Mouse (Mus musculus) heart, adult 2 months (tissue): ENCODE data around the gene Fndc4. TPM values are rescaled to one million over a fixed set of nuclear protein-coding genes. Genes with fewer than 3 reads are reported as not detected.

Source experiments
- DNase-seq, 2 experiments: peaks; one replicate each; pipeline ENCODE4 v3.0.0; 2021
- H3K27ac ChIP-seq: fragments of 200-600 bp; 2 replicates; pipeline ENCODE4 v1.8.1; 2022
- H3K27me3 ChIP-seq: fragments of 200-500 bp; 2 replicates; pipeline ENCODE4 v1.6.1; 2012; ENCODE audit warnings: mild to moderate bottlenecking, low read length, inconsistent platforms, mixed read lengths; ENCODE audit not compliant: control insufficient read depth, insufficient read depth
- H3K36me3 ChIP-seq: fragments of 200-500 bp; 2 replicates; pipeline ENCODE4 v1.6.1; 2012; ENCODE audit warnings: low read length, inconsistent platforms; ENCODE audit not compliant: control insufficient read depth, insufficient read depth
- H3K4me1 ChIP-seq: fragments of 200-500 bp; 2 replicates; pipeline ENCODE4 v1.6.1; 2011; ENCODE audit warnings: low read length; ENCODE audit not compliant: control insufficient read depth, insufficient read depth
- H3K4me3 ChIP-seq: fragments of 200-600 bp; 2 replicates; pipeline ENCODE4 v1.8.1; 2022
- H3K79me2 ChIP-seq: fragments of 200-500 bp; replicated peaks from 2 replicates; pipeline ENCODE4 v1.6.1; 2012; ENCODE audit warnings: mild to moderate bottlenecking, inconsistent platforms, low read length, moderate library complexity, mixed read lengths; ENCODE audit not compliant: control insufficient read depth, insufficient read depth
- H3K9ac ChIP-seq: fragments of 200-500 bp; 2 replicates; pipeline ENCODE4 v1.6.1; 2012; ENCODE audit warnings: low read depth, mild to moderate bottlenecking, control low read depth, inconsistent platforms, low read length, mixed read lengths
- CTCF ChIP-seq: fragments of 200-600 bp; IDR thresholded peaks from 2 replicates; pipeline ENCODE4 v1.8.1; 2022; ENCODE audit warnings: antibody characterized with exemption, mild to moderate bottlenecking, moderate library complexity
- EP300 ChIP-seq: fragments of 200-500 bp; IDR thresholded peaks from 2 replicates; pipeline ENCODE4 v1.6.1; 2011; ENCODE audit warnings: low read depth, low read length, control low read depth; ENCODE audit not compliant: insufficient read depth
- POLR2A ChIP-seq: fragments of 200-500 bp; IDR thresholded peaks from 2 replicates; pipeline ENCODE4 v1.6.1; 2011; ENCODE audit warnings: mild to moderate bottlenecking, low read depth, low read length, control low read depth; ENCODE audit not compliant: insufficient read depth
- WGBS: fragments of 180-500 bp; shearing (Covaris S2); methylation state at CpG from one replicate; pipeline ENCODE4 v1.1.7; 2018; 5-methylcytosine and 5-hydroxymethylcytosine counted together
- intact Hi-C: fragments of 180-260 bp; cut with DNase I; formaldehyde crosslinking; loops from one replicate; pipeline ENCODE4 v1.15.1; 2025
- polyA plus RNA-seq: library from polyadenylated mRNA; depleted of rRNA; stranded (reverse); fragments of >200 nt; gene quantifications from 2 replicates; pipeline ENCODE4 v1.2.3, GENCODE M21; 2012
- total RNA-seq, 2 experiments: library from RNA; stranded (reverse); gene quantifications; 2 replicates each; pipeline ENCODE4 v1.2.3; 2021

The Fndc4 gene
- total and polyA plus RNA-seq, 3 experiments = 2.7 to 7.3 (median 3.8) TPM

DNA sequence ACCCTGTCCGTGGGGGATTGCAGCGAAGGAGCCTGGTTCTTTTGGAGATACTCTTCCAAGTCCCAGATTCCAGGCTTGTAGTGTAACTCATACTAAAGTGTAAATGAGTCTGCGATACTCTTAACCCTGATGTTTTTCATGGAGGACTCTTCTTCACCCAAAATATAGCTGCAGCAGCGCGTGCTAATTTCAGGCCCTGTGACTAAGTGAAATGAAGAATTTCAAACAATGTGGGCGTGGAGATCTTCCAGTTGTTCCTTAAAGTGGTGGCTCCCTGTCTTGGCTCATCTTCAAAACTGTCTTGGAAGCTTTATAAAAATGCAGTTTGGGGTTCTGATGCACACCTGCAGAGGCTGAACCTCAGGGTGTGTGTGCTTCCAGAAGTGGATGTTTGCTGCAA is 7.2 kb upstream of the Fndc4 start:
- Histone ChIP-seq H3K4me3 (no peak overlapping the region), H3K27ac (no peak overlapping the region), H3K79me2 (no peaks in the 10 kb centered on the region), H3K27me3 (no peaks in the 10 kb centered on the region), H3K36me3 (no peaks in the 10 kb centered on the region), H3K9ac (no peak overlapping the region), H3K4me1 (no peaks in the 10 kb centered on the region)
- DNase-seq = no peak
- TF ChIP-seq EP300 = no peak
- TF ChIP-seq CTCF = no peak
- no peak for TF ChIP-seq POLR2A
- WGBS = 84% methylated on average over 6 of the region's 6 CpGs
- intact Hi-C loops = no loop called here

DNA sequence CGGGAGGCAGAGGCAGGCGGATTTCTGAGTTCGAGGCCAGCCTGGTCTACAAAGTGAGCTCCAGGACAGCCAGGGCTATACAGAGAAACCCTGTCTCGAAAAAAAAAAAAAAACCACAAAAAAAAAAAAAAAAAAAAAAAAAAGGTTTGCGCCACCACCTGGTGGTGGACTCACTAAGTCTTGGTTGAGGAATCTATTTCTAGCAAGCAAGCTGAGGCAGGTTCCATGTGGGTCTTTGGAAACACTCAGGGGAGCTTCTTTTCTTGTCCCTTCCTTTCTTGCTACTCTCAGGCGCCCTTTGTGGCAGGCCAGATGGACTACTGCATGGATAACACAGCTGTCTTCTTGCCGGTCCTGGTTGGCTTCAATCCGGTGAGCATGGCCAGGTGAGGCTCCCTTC is 6.0 kb upstream of the Fndc4 start:
- no peak overlapping the region for H3K4me3 ChIP-seq
- no peak for DNase-seq
- no peak overlapping the region for H3K27ac ChIP-seq
- intact Hi-C loops = no loop called here
- H3K27me3 ChIP-seq = no peaks in the 10 kb centered on the region
- H3K36me3 ChIP-seq = no peaks in the 10 kb centered on the region
- no peaks in the 10 kb centered on the region for H3K79me2 ChIP-seq
- no peak overlapping the region for H3K9ac ChIP-seq
- H3K4me1 ChIP-seq = no peaks in the 10 kb centered on the region
- TF ChIP-seq EP300 (no peak), CTCF (no peak), POLR2A (no peak)
- 57% methylated on average over 8 of the region's 8 CpGs for WGBS

DNA sequence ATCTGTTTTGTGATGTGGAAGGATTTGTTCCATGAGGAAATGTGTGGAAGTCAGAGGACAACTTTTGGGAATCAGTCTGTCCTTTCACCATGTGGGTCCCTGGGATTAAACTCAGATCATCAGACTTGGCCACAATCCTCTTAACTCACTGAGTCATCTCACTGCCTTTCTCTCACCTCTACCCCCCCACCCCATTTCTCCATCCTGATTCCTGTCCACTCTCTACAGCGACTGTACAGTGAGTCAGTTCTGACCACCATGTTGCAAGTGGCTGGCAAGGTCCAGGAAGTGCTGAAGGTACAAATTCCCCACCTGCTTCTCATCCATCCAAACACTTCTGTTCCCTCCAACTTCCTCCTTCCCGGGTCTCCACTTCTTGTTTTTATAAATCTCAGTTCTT is 2.6 kb upstream of the Fndc4 start:
- H3K79me2 ChIP-seq = no peaks in the 10 kb centered on the region
- no peaks in the 10 kb centered on the region for H3K36me3 ChIP-seq
- H3K27ac ChIP-seq = no peak overlapping the region
- no peak overlapping the region for H3K4me3 ChIP-seq
- no peak overlapping the region for H3K9ac ChIP-seq
- peaks cover 2% of the 10 kb centered on the region; the same call in 1 of the 2 replicates for H3K27me3 ChIP-seq
- H3K4me1 ChIP-seq = no peaks in the 10 kb centered on the region
- TF ChIP-seq EP300 = no peak
- TF ChIP-seq CTCF = no peak
- TF ChIP-seq POLR2A = no peak
- 46% methylated on average over 2 of the region's 2 CpGs for WGBS
- DNase-seq = no peak
- intact Hi-C loops = loop anchor here (10.0 kb wide), 1 partner anchor 244 kb away; the partner anchor contains the start of gene Cad

DNA sequence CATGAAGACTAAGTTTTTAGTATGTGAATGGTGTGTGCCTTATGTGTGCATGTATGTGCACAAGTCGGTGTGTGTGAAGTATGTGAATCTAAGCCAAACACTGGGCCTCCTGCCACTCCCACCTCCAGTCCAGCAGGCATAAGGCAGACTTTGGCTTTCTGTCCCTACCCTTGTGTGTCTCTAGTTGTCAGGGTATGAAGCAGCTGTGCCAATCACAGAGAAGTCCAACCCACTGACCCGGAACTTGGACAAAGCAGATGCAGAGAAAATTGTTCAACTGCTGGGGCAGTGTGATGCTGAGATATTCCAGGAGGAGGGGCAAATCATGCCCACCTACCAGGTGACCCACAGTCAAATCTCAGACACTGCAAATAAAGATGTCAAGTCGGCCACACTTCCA is 2.1 kb upstream of the Fndc4 start:
- Histone ChIP-seq H3K79me2 (no peaks in the 10 kb centered on the region), H3K27ac (no peak overlapping the region), H3K4me1 (no peaks in the 10 kb centered on the region), H3K27me3 (peaks cover 2% of the 10 kb centered on the region; the same call in 1 of the 2 replicates), H3K36me3 (no peaks in the 10 kb centered on the region), H3K9ac (no peak overlapping the region), H3K4me3 (no peak overlapping the region)
- 69% methylated on average over 3 of the region's 3 CpGs for WGBS
- intact Hi-C loops = loop anchor here (10.0 kb wide), 1 partner anchor 243 kb away; the partner anchor contains the start of gene Cad
- TF ChIP-seq POLR2A (no peak), CTCF (no peak), EP300 (no peak)
- no peak for DNase-seq

DNA sequence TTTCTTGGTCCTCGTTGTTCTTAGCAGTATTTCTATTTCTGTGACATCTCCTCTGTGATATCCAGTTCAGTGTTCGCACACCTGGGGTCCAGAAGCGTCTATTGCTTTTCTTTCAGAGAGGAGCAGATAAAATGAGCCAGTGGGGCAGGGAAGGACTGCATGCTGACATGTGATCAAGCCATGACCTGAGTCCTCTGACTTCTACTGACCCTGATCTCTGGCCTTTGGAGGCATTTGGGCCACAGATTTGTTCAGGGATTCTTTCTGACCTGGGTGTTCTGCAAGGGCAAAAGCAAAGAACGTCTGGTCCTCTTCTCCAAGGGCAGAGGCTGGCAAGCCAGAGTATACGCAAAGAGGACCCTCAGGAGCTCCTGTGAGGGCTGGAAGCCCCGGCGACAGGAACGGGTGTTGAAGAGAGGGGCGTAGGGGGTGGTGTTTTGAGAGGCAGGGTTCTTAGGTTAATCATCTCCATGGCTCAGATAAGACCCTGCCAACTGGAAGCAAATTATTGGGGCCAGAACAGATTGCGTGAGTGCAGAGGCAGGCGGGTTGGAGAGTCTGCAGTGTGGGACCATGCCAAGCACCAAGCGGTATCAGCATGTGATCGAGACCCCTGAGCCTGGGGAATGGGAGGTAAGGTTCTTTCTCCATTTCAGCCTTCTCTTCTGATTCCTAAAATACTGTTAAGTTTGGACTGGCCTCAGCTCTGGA is 1.3 kb upstream of the Fndc4 start, which contains the start of gene Gckr:
Gckr (plus strand) TSS at position 397 of the 711 bp plus-strand sequence.
- Histone ChIP-seq H3K79me2 (no peaks in the 10 kb centered on the region), H3K4me3 (no peak within 1 kb of the TSS), H3K27me3 (peaks cover 2% of the 10 kb centered on the region; the same call in 1 of the 2 replicates), H3K36me3 (no peaks in the 10 kb centered on the region), H3K27ac (no peak within 1 kb of the TSS), H3K4me1 (no peaks in the 10 kb centered on the region), H3K9ac (no peak within 1 kb of the TSS)
- 49% methylated on average over 13 of the region's 13 CpGs for WGBS
- intact Hi-C loops = loop anchor here (10.0 kb wide), 1 partner anchor 242 kb away; the partner anchor contains the start of gene Cad
- TF ChIP-seq EP300 (no peak), CTCF (no peak), POLR2A (no peak)
- DNase-seq = no peak

DNA sequence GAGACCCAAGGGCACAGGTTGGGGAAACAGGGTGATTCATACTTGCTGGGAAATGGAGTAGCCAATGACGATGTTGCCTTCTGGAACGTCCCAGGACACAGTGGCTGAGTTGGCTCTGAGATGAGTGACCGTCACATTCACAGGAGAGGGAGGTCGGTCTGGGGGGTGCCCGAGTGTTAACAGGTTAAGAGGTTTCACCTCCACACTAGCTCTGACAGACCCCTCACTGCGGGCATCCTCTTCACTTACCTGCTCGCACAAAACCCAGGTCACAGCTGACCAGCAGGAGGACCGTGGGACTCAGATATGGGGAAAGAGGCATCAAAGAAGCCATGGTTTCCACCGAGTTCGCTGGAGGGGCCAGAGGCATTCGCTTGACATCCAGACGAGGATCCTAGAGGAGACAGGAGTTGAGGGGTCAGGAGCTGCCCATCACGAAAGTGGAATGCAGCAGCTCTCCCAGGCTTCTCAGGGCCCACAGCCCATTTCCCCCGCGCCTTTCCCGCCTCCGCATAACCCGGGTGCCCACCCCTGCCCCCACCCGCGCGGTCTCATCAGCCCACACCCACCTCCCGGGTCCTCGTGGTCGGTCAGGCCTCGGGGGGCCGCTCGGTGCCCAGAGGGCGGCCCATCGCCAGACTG is 795 bp downstream of the Fndc4 start:
- no peaks in the 10 kb centered on the region for H3K36me3 ChIP-seq
- H3K27me3 ChIP-seq = peaks cover 2% of the 10 kb centered on the region; the same call in 1 of the 2 replicates
- intact Hi-C loops = loop anchor here (10.0 kb wide), 1 partner anchor 240 kb away; the partner anchor contains the start of gene Cad
- H3K27ac ChIP-seq = no peak overlapping the region; the same call in 1 of the 2 replicates
- peak overlapping the region; percentile 86 for H3K9ac ChIP-seq
- no peaks in the 10 kb centered on the region for H3K79me2 ChIP-seq
- peak overlapping the region; percentile 69 for H3K4me3 ChIP-seq
- H3K4me1 ChIP-seq = peaks cover 2% of the 10 kb centered on the region
- TF ChIP-seq CTCF = no peak
- 16% methylated on average over 29 of the region's 29 CpGs for WGBS
- no peak for DNase-seq
